Mouse (Mus musculus): ENCODE data around the gene Cyp2e1.

DNA sequence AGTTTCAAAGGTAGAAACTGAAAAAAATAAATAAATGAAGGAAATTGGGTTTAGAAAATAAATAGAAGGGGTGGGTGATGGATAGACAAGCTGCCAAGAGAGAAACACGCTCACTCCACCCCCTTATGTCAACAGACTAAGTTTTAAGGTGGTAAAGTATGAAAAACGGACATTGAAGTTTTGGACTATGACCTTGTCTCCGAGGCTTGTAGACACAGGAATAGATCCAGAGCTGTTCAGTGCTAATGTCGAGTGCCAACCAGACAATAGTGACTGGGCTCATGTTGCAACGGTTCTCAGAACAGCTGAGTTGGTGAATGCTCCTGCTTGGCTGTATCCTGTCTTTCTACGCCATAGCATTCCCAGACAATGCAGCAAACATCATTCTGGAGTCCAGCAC is 42.4 kb upstream of the Cyp2e1 start:
- TF ChIP-seq CTCF (IDR thresholded peaks at IDR 0.05; ENCODE audit: low read depth) (no peak), EP300 (IDR thresholded peaks at IDR 0.05; ENCODE audit: low read depth) (no peak)

All from liver, embryonic 14.5 days (tissue).